1 mouse cellular context compared by ENCODE assay signal in genomic region chr1:131698770-131699169, GRCm38 (mm10).
TF ChIP-seq lines count a peak whose summit lies in the region.

No protein-coding gene starts in this region.

TF ChIP-seq in CH12.LX, 34 proteins besides CTCF, POLR2A, EP300 and RAD21 (continued from another document):
- TF ChIP-seq MYC (IDR thresholded peaks at IDR 0.05; ENCODE audit: low read depth, low read length): 0 out of 2 replicates have a peak, but pooled peaks have one; percentile 18
- no peak for TF ChIP-seq USF1 (IDR thresholded peaks at IDR 0.05; ENCODE audit: low read depth, low read length)
